Mouse (Mus musculus): ENCODE results near the gene Zfp967. TPM values are rescaled to one million over a fixed set of nuclear protein-coding genes. Genes with fewer than 3 reads are reported as not detected.
"Not testable (repeated sequence)": the region's sequence is repeated elsewhere in the genome, so short reads cannot be mapped to it uniquely, and the experiment has no call there.

The Zfp967 gene
- not detected in 2 replicates for polyA plus RNA-seq (2015; fragmentation: Nextera tagmentation; extraction: Ambion mirVana)

DNA sequence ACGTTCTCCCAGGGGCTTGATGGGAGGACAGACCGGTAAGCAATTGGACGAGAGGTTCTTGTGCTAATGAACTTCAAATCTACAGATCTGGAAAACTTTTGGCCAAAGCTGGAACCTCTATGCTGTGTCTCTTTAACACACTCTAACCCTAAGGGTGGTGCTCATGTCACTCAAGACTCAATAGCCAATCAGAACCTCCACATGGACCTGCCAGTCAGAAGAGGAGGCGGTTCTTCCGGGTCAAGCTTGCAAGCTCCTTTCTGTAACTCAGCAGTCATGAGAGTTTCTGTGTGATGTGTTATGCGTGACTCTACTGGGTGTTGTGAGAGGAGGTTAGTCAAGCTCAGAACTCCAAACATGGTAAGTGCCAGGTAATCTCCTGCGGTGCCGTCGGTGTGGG lies at the start of gene Zfp967:
Gene Zfp967, plus strand, starts transcription at position 301 of the 400 bp plus-strand sequence.
- not testable (repeated sequence) for H3K27ac ChIP-seq; ATAC-seq; H3K4me1 ChIP-seq (replicated peaks); H3K9me3 ChIP-seq; H3K4me2 ChIP-seq (replicated peaks); H3K36me3 ChIP-seq; H3K4me3 ChIP-seq (replicated peaks); H3K27me3 ChIP-seq; H3K9ac ChIP-seq (replicated peaks)
- no CpG with 5 or more reads among the region's 9 CpGs for WGBS

DNA sequence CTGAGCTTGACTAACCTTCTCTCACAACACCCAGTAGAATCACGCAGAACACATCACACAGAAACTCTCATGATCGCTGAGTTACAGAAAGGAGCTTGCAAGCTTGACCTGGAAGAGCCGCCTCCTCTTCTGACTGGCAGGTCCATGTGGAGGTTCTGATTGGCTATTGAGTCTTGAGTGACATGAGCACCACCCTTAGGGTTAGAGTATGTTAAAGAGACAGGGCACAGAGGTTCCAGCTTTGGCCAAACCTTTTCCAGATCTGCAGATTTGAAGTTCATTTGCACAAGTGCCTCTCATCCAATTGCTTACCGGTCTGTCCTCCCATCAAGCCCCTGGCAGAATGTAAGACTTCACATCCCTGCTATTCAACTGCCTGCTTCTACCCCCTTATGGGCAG lies 34.2 kb upstream of the Zfp967 start, which contains the start of gene Gm14434:
Gene Gm14434, minus strand, starts transcription at position 101 of the 400 bp plus-strand sequence.
- ATAC-seq; H3K9me3 ChIP-seq; H3K9ac ChIP-seq (replicated peaks); H3K4me1 ChIP-seq (replicated peaks); H3K4me3 ChIP-seq (replicated peaks); H3K27me3 ChIP-seq; H3K36me3 ChIP-seq; H3K27ac ChIP-seq; H3K4me2 ChIP-seq (replicated peaks): not testable (repeated sequence)
- WGBS = no CpG with 5 or more reads among the region's 4 CpGs

Other genes starting within 250 kb of the Zfp967 start
- gene Gm11009, start 201.6 kb upstream of the Zfp967 start, polyA plus RNA-seq (2015; fragmentation: Nextera tagmentation; extraction: Ambion mirVana) = not detected in 2 replicates
- gene Gm14435, start 97.5 kb upstream of the Zfp967 start, polyA plus RNA-seq (2015; fragmentation: Nextera tagmentation; extraction: Ambion mirVana) = 8.8 and 10.3 TPM in 2 replicates
- 5.4 and 8.3 TPM in 2 replicates for gene Gm14434, start 34.3 kb upstream of the Zfp967 start, polyA plus RNA-seq (2015; fragmentation: Nextera tagmentation; extraction: Ambion mirVana)
- gene Gm14308, start 115.3 kb downstream of the Zfp967 start, polyA plus RNA-seq (2015; fragmentation: Nextera tagmentation; extraction: Ambion mirVana) = 21.6 and 22.6 TPM in 2 replicates
- 7.6 and 9.8 TPM in 2 replicates for gene Zfp973, start 149.5 kb downstream of the Zfp967 start, polyA plus RNA-seq (2015; fragmentation: Nextera tagmentation; extraction: Ambion mirVana)
- 36.1 and 37.3 TPM in 2 replicates for gene Gm14305, start 187.3 kb downstream of the Zfp967 start, polyA plus RNA-seq (2015; fragmentation: Nextera tagmentation; extraction: Ambion mirVana)